Mouse (Mus musculus) lung, adult 2 months (tissue): ENCODE data around the gene Rabgef1. TPM values are rescaled to one million over a fixed set of nuclear protein-coding genes. Genes with fewer than 3 reads are reported as not detected.
A peak's percentile ranks its signal among the peaks of the same experiment; 100 is the strongest.
"Not testable (repeated sequence)": the region's sequence is repeated elsewhere in the genome, so short reads cannot be mapped to it uniquely, and the experiment has no call there.

Experiments
- DNase-seq: peaks from one replicate; pipeline ENCODE4 v3.0.0; 2022
- H3K4me1 ChIP-seq: fragments of 200-500 bp; 2 replicates; pipeline ENCODE4 v1.6.1; 2011; ENCODE audit warnings: low read length; ENCODE audit not compliant: control insufficient read depth, insufficient read depth
- H3K4me3 ChIP-seq: fragments of 200-500 bp; replicated peaks from 2 replicates; pipeline ENCODE3; 2011; ENCODE audit warnings: low read depth, mild to moderate bottlenecking, control low read depth, low read length; ENCODE audit errors: extremely low read depth
- CTCF ChIP-seq: fragments of 200-500 bp; IDR thresholded peaks from 2 replicates; pipeline ENCODE4 v1.5.1; 2011; ENCODE audit warnings: mild to moderate bottlenecking, low read length, control low read depth; ENCODE audit not compliant: insufficient read depth
- POLR2A ChIP-seq: fragments of 200-500 bp; IDR thresholded peaks from 2 replicates; pipeline ENCODE4 v1.6.1; 2011; ENCODE audit warnings: low read depth, mild to moderate bottlenecking, control low read depth, low read length, borderline replicate concordance; ENCODE audit errors: extremely low read depth
- WGBS: fragments of 180-500 bp; shearing (Covaris S2); methylation state at CpG from one replicate; pipeline ENCODE4 v1.1.7; 2018; 5-methylcytosine and 5-hydroxymethylcytosine counted together
- polyA plus RNA-seq: library from polyadenylated mRNA; depleted of rRNA; stranded (reverse); fragments of >200 nt; gene quantifications from 2 replicates; pipeline ENCODE4 v1.2.3, GENCODE M21; 2012

Gene Rabgef1
- polyA plus RNA-seq, 1 experiment: 32.2 TPM

DNA sequence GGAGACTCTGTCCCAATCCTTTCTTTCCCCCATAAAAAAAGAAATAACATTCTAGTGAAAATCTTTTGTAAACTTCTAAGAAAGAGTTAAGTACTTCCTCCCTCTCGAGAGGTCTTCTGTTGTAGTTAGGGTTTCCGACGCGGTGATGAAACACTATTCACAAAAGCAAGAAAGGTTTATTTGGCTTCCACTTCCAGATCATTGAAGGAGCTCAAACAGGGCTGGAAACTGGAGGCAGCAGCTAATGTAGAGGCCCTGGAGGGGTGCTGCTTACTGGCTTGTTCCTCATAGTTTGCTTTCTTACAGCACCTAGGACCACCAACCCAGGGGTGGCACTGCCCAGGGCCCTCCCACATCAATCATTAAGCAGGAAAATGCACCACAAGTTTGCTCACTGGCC is 56.5 kb downstream of the Rabgef1 start:
- DNase-seq: no peak
- no peak overlapping the region for H3K4me3 ChIP-seq
- WGBS: 7% methylated on average over 4 of the region's 4 CpGs
- TF ChIP-seq CTCF (no peak), POLR2A (no peak)
- peaks cover 14% of the 10 kb centered on the region for H3K4me1 ChIP-seq

DNA sequence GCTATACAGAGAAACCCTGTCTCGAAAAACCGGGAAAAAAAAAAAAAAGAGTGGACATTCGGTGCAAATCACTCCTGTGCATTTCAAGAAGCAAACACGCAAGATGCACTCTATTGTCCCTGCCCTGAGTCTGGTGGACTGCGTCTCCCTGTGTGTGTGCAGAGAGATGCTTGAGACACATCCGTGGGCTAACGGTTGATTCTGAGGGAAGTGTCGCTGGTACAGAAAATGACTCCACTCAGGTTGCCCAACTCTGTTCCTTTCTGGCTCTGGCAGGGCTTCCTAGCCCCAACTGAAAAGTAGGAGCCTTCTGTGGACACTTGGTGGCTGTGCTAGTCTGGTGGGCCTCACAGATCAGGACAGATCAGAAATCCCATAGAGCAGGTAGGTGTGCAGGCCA is 64.7 kb downstream of the Rabgef1 start:
- H3K4me3 ChIP-seq: no peak overlapping the region
- DNase-seq: no peak
- TF ChIP-seq CTCF: no peak
- no peak for TF ChIP-seq POLR2A
- no peaks in the 10 kb centered on the region for H3K4me1 ChIP-seq
- WGBS: 91% methylated on average over 8 of the region's 8 CpGs

DNA sequence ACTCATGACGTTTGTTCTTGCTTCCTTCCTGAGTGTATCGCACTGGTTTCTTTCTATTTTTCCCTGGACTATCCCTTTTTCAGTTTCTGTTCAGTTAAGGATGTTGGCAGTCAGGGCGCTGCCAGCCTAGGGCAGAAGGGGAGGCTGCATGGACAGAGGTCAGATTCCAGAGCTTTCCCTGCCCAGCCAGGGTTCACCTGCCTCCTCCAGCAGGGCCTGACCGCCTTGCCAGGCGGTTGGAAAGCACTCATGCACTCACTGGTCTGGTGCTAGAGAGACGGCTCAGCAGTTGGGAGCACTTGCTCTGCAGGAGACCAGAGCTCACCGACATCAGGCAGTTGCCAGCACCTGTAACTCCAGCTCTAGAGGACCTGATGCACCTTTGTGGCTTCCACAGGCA is 67.6 kb downstream of the Rabgef1 start:
- no peak for TF ChIP-seq POLR2A
- TF ChIP-seq CTCF: no peak
- WGBS: 81% methylated on average over 7 of the region's 7 CpGs
- Histone ChIP-seq H3K4me1 (no peaks in the 10 kb centered on the region), H3K4me3 (no peak overlapping the region)
- no peak for DNase-seq

DNA sequence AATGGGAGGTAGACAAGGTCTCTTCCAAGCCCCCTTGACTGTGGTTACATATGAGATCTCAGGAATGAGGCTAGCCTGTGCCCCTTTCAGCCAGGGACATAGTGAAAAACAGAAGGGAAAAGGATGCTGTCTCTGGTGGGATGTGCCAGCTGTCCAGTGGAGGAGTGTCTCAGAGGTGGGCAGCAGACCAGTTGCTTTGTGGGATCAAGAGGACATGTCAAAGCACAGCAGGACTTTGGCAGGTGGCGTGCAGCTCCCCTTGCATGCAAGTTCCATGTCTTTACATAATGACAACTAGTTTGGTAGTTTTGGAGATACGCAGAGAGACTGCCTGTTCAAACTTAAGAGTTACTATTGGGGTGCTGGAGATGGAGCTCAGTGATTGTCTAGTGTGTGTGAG is 68.3 kb downstream of the Rabgef1 start:
- Histone ChIP-seq H3K4me1 (no peaks in the 10 kb centered on the region), H3K4me3 (no peak overlapping the region)
- TF ChIP-seq POLR2A (no peak), CTCF (no peak)
- 97% methylated on average over 2 of the region's 2 CpGs for WGBS
- DNase-seq: no peak

- 90% methylated on average over 12 of the region's 12 CpGs for WGBS
- no peak for TF ChIP-seq POLR2A
- TF ChIP-seq CTCF: no peak
- no peaks in the 10 kb centered on the region for H3K4me1 ChIP-seq
- no peak for DNase-seq
- no peak overlapping the region for H3K4me3 ChIP-seq
These were observed 69.8 kb downstream of the Rabgef1 start for GRCm38 (mm10) chr5:130241426-130241825.

- WGBS: 35% methylated on average over 5 of the region's 5 CpGs
- DNase-seq: no peak
- Histone ChIP-seq H3K4me1 (no peaks in the 10 kb centered on the region), H3K4me3 (no peak overlapping the region)
- TF ChIP-seq CTCF (no peak), POLR2A (no peak)
These were observed 76.2 kb downstream of the Rabgef1 start for GRCm38 (mm10) chr5:130247823-130248222.

- no peak for DNase-seq
These were observed 82.8 kb downstream of the Rabgef1 start for GRCm38 (mm10) chr5:130254164-130255016.

DNA sequence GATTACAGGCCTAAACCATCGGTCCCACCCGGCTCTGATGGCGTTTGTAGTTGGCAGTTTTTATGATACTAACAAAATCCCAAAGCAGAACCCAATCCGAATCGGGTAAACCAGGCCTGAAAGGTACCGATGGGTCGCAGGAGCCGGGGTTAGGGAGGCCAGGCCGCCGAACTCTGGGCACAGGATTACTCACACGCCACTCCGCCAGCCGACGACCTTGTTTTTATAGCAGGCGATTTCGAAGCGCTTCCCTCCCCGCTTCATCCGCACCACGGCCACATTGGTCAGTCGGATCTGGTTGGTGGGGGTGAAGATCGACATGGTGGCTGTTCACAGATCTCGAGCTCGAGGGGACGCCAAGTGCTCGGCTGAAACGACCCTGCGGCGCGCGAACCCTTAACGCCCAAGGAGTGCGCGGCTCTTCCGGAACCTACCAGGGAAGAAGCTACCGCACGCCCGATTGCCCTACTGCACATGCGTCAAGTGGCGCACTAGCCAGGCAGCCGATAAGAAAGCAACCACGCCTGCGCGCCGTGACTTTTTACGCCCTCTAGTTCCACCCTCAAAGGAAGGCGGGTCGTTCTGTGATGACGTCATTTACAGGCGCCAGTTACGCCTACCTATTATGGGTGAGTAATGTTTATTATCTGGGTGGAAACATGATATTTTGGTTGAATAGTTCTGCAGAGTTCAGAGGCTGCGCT is 83.6 kb downstream of the Rabgef1 start, which contains the start of the genes Sbds and Tyw1:
Gene Sbds (minus strand): TSS at position 514 of the 704 bp plus-strand sequence.
Gene Tyw1 (plus strand): TSS at position 603 of the 704 bp plus-strand sequence.
- peak within 1 kb of the TSS; percentile 92 for H3K4me3 ChIP-seq
- H3K4me1 ChIP-seq: no peaks in the 10 kb centered on the region
- peak; percentile 97 for TF ChIP-seq POLR2A
- TF ChIP-seq CTCF: no peak
- DNase-seq: peak; percentile 94
- under 1% methylated on average over 52 of the region's 52 CpGs for WGBS

More at GRCm38 (mm10) chr5:130254164-130255016, 82.8 kb downstream of the Rabgef1 start:
- 4% methylated on average over 19 of the region's 19 CpGs for WGBS
- H3K4me1 ChIP-seq: no peaks in the 10 kb centered on the region
- peak; percentile 12; the same call in 1 of the 2 replicates for TF ChIP-seq POLR2A
- peak; percentile 17; the same call in 1 of the 2 replicates for TF ChIP-seq CTCF
- peak overlapping the region; percentile 92 for H3K4me3 ChIP-seq

- H3K4me3 ChIP-seq, DNase-seq, H3K4me1 ChIP-seq: not testable (repeated sequence)
- WGBS: 22% methylated on average over 20 of the region's 20 CpGs
These were observed 84.4 kb downstream of the Rabgef1 start for GRCm38 (mm10) chr5:130255799-130256525.
